Mouse (Mus musculus): ENCODE measurements around the gene Lin28b. TPM values are rescaled to one million over a fixed set of nuclear protein-coding genes. Genes with fewer than 3 reads are reported as not detected.

Lin28b gene
- polyA plus RNA-seq, 1 experiment, result 0.11 TPM

Other genes starting within 250 kb of the Lin28b start
- gene Bves, start 150.6 kb downstream of the Lin28b start, polyA plus RNA-seq (2012; rRNA removed), result 53.7 and 57.4 TPM in 2 replicates
- 15.9 and 17.7 TPM in 2 replicates for gene Hace1, start 91.4 kb upstream of the Lin28b start, polyA plus RNA-seq (2012; rRNA removed)

All from urinary bladder, adult 2 months (tissue).